ENCODE assay signal across 18 mouse cellular contexts in the genomic region with DNA sequence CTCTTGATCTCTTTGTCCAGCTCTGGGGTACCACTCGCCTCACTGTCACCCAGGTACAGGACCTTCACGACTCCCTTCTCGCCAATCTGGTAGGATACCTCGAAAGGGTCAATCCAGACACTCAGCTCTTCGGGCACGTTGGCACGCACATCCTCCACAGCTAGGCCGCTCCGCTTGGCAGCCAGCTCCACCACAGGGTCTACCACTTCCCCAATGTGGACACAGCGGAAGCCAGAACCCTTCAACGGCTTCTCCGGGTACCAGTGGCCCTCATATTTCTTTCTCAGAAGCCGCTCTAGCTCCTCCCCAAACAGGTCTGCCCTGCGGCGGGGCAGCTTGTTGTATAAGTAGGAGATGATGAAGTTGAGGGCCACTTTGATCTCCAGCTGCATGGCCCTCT. TPM values are rescaled to one million over a fixed set of nuclear protein-coding genes. Genes with fewer than 3 reads are reported as not detected.
DNase-seq lines count a peak whose midpoint lies in the region; ATAC-seq and TF ChIP-seq lines count a peak whose summit lies in the region.
"Had no signal": no experiment of that assay in that cellular context is flagged by ENCODE, and none has a peak within 500 bp of the region (broad histone marks: within the 10 kb centered on the region; RNA-seq: fewer than 3 reads in every experiment).

No protein-coding gene starts in this region.

- ATAC-seq in activated CD4-positive, CD25-positive, alpha-beta regulatory T cell, adult 4 months = no peak
- ATAC-seq: lung, postnatal 0 days had no signal

- peak; percentile 33 for DNase-seq in gastrocnemius, adult 2 months
- DNase-seq in gastrocnemius, postnatal 10 days = no peak
- peak; percentile 54 for DNase-seq in thymus, postnatal 0 days (ENCODE audit: low spot score)
- no peak for DNase-seq in thymus, postnatal 4 days
- DNase-seq in natural killer cell, adult 2 months (ENCODE audit: low spot score in 2 of 2) = peak; percentile 29 to 36
- no peak for DNase-seq in frontal cortex, postnatal 36 days (ENCODE audit: low spot score in 2 of 2)
- DNase-seq: cerebellum, postnatal 14 days; heart, postnatal 10 days; kidney, adult 2 months; kidney, postnatal 10 days had no signal

- H3K4me3 ChIP-seq in gastrocnemius, adult 2 months = peak overlapping the region; percentile 80
- H3K4me3 ChIP-seq: embryonic facial prominence, embryonic 15.5 days; forebrain, embryonic 10.5 days; hindbrain, embryonic 12.5 days; limb, embryonic 12.5 days; liver, embryonic 15.5 days; neural tube, embryonic 12.5 days had no signal

- TF ChIP-seq CTCF in gastrocnemius, adult 2 months (IDR thresholded peaks at IDR 0.05) = no peak

- peak overlapping the region; percentile 100 for H3K27ac ChIP-seq in gastrocnemius, adult 2 months
- H3K27ac ChIP-seq: embryonic facial prominence, embryonic 15.5 days; forebrain, embryonic 10.5 days; hindbrain, embryonic 12.5 days; limb, embryonic 12.5 days; liver, embryonic 15.5 days; neural tube, embryonic 12.5 days had no signal

- intact Hi-C loops in gastrocnemius, adult 2 months (cut with DNase I) = loop anchor here (10.0 kb wide), 1 partner anchor 493 kb away; no protein-coding TSS in a partner anchor

RNA-seq across cellular contexts. Expression of gene Tob2, which starts 7.2 kb away (rescaled TPM):
- 100 to 1,000 TPM; 151 to 205 TPM for total RNA-seq in gastrocnemius, adult 2 months (2021)
- total RNA-seq in gastrocnemius, postnatal 10 days (2021) = 10 to 100 TPM; 38.1 to 80.4 TPM
- polyA plus RNA-seq in thymus, postnatal 0 days (2015; fragmentation: Nextera tagmentation; extraction: Ambion mirVana) = 28.8 TPM in 2 replicates
- polyA plus RNA-seq in activated CD4-positive, CD25-positive, alpha-beta regulatory T cell, adult 4 months (2017; shearing (Covaris generic)) = 10 to 100 TPM; 25.8 to 45.6 TPM

RNA-seq across cellular contexts. Expression of gene Phf5a, which starts 20.3 kb away (rescaled TPM):
- total RNA-seq in gastrocnemius, adult 2 months (2021) = 10 to 100 TPM; 38.4 to 39.9 TPM
- total RNA-seq in gastrocnemius, postnatal 10 days (2021) = 10 to 100 TPM; 37.4 to 39.6 TPM
- polyA plus RNA-seq in thymus, postnatal 0 days (2015; fragmentation: Nextera tagmentation; extraction: Ambion mirVana) = 154 and 161 TPM in 2 replicates
- polyA plus RNA-seq in activated CD4-positive, CD25-positive, alpha-beta regulatory T cell, adult 4 months (2017; shearing (Covaris generic)) = 100 to 1,000 TPM in 1 of 2 experiments, 10 to 100 TPM in 1; 91.8 to 102 TPM

RNA-seq across cellular contexts. Expression of gene Aco2, which starts 20.7 kb away (rescaled TPM):
- 1,000 to 10,000 TPM; 1,155 to 1,439 TPM for total RNA-seq in gastrocnemius, adult 2 months (2021)
- 100 to 1,000 TPM; 789 to 874 TPM for total RNA-seq in gastrocnemius, postnatal 10 days (2021)
- polyA plus RNA-seq in thymus, postnatal 0 days (2015; fragmentation: Nextera tagmentation; extraction: Ambion mirVana) = 126 and 136 TPM in 2 replicates
- 100 to 1,000 TPM in 1 of 2 experiments, 10 to 100 TPM in 1; 84.4 to 105 TPM for polyA plus RNA-seq in activated CD4-positive, CD25-positive, alpha-beta regulatory T cell, adult 4 months (2017; shearing (Covaris generic))

RNA-seq across cellular contexts. Expression of gene Tef, which starts 49.2 kb away (rescaled TPM):
- total RNA-seq in gastrocnemius, adult 2 months (2021) = 100 to 1,000 TPM; 101 to 191 TPM
- 100 to 1,000 TPM; 127 to 130 TPM for total RNA-seq in gastrocnemius, postnatal 10 days (2021)
- 12.3 and 14.8 TPM in 2 replicates for polyA plus RNA-seq in thymus, postnatal 0 days (2015; fragmentation: Nextera tagmentation; extraction: Ambion mirVana)
- 1 to 10 TPM; 5.2 to 7.3 TPM for polyA plus RNA-seq in activated CD4-positive, CD25-positive, alpha-beta regulatory T cell, adult 4 months (2017; shearing (Covaris generic))

Comparison
In these comparisons a context has a peak if more than half of its experiments do, and no peak if none do; other contexts are left out.
1. DNase-seq: peak in gastrocnemius, adult 2 months (single experiment), thymus, postnatal 0 days (single experiment) and natural killer cell, adult 2 months (2 of 2); none in gastrocnemius, postnatal 10 days (single experiment), thymus, postnatal 4 days (single experiment) and frontal cortex, postnatal 36 days (0 of 2).